Mouse (Mus musculus) left cerebral cortex, postnatal 36 days (tissue): Measurements from ENCODE around the gene Ube2k. TPM values are rescaled to one million over a fixed set of nuclear protein-coding genes. Genes with fewer than 3 reads are reported as not detected.

Source experiments
- DNase-seq, 2 experiments: peaks; one replicate each; pipeline ENCODE4 v3.0.0; 2021 to 2022; ENCODE audit warnings: low spot score in 2 of 2, mixed read lengths in 1 of 2
- intact Hi-C: fragments of 180-260 bp; cut with DNase I; formaldehyde crosslinking; loops from one replicate; pipeline ENCODE4 v1.15.1; 2025
- total RNA-seq, 2 experiments: library from RNA; stranded (reverse); gene quantifications; 2 replicates each; pipeline ENCODE4 v1.2.3; 2021

The Ube2k gene
- total RNA-seq, 2 experiments from 2014 or later = 130 to 133 TPM

DNA sequence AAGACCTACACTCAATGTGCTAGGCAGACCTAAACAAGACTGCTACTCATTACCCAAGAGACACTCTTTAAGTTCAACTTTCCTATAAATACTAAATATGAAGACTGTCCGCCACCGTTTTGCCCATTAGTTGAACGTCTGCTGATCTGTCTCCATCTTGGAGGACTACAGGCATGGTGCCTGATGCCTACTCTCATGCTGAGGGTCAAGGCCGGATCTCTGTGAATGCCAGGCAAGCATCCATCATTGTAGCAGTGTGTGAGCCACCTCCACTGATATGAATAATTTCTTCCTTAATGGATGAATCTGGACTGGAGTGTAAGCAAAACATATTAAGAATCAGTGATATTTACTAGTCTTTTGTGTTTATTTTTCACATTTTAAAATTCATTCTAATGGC lies 73.5 kb downstream of the Ube2k start:
- DNase-seq = no peak

DNA sequence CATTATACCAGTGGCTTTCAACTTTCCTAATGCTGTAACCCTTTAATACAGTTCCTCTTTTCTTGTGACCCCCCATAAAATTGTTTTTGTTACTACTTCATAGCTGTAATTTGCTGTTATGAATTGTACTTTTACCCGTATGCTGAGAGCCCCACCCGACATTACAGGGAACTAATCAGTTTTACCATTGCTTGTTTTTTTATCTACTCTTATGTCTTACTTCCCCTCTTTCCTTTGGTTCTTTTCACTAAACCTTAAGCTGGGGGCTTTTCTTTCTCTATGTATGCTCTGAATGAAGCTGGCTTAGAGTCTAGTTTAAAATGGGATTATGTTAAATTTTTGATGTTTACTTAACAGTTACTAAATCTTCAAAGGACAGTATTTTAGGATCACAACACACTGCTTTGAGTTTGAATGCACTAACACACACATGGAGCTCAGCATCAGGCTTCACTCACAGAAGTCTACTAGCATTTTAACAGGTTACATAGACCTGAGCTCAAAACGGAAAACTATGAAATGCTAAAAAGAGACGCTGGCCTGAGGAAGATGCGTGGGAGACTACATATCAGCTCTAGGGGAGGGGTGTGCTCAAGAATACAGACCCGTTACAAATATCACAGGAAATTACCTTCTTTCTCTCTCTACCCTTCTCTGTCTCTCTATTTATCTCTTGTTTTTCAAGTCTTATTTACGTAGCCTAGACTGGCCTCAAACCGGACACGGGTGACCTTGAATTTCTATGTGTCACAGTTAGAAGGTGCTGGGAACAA lies 76.3 kb downstream of the Ube2k start:
- DNase-seq = no peak
- intact Hi-C loops = no loop called here

More for the DNA sequence above, 73.5 kb downstream of the Ube2k start:
- intact Hi-C loops = no loop called here

DNA sequence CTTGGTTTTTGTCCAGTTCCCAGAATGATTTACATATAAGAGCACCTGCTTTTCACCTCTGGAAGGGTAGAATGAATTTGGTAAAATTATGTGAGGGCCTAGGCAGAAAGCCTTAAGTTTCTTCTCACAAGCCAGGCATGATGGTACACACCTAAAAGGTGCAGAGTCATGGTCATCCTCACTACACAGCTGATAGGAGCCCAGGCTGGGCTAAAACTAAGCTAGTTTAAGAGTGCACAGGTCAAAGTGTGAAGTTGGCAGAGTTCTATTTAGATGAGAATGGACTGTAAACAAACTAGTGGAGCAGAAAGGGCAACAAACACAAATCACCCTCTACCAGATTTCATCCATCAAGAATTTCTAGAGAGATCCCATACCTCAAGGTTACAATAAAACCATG lies 87.3 kb downstream of the Ube2k start:
- intact Hi-C loops = no loop called here

DNA sequence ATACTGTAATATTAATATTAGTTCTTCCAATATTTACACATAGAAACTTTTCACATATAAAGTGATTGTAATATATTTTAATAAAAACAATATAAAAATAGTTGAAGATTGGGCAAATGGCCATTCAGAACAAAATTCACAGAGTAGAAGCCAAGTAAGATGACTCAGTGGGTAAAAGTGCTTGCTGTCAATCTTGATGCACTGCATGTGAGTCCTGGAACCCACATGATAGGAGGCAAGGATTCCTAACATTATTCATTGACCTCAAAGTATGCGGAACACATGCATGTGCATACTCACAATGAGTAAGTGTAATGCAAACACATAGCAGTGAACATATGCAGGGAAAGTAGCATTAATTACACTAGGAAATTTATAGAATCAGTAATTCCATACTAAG lies 101.9 kb downstream of the Ube2k start:
- DNase-seq = no peak
- intact Hi-C loops = no loop called here

More for the DNA sequence above, 87.3 kb downstream of the Ube2k start:
- DNase-seq = no peak

Other genes starting within 250 kb of the Ube2k start
- 10 to 100 TPM; 23.9 to 25.8 TPM for gene Rfc1, start 201.6 kb upstream of the Ube2k start, total RNA-seq
- under 1 TPM; 0.30 to 0.59 TPM for gene Klb, start 188.9 kb upstream of the Ube2k start, total RNA-seq
- 100 to 1,000 TPM; 659 to 753 TPM for gene Rpl9, start 145.8 kb upstream of the Ube2k start, total RNA-seq
- 10 to 100 TPM; 34.6 to 35.4 TPM for gene Lias, start 145.7 kb upstream of the Ube2k start, total RNA-seq
- 10 to 100 TPM; 29.8 to 37.8 TPM for gene Ugdh, start 101.3 kb upstream of the Ube2k start, total RNA-seq
- not detected for gene Gm43552, start 44.4 kb upstream of the Ube2k start, total RNA-seq
- 100 to 1,000 TPM; 166 to 170 TPM for gene Smim14, start within 50 bp of the Ube2k start, total RNA-seq
- 10 to 100 TPM; 64.7 to 83.6 TPM for gene Pds5a, start 161.0 kb downstream of the Ube2k start, total RNA-seq
- gene N4bp2, start 226.3 kb downstream of the Ube2k start, total RNA-seq = 10 to 100 TPM in 1 of 2 experiments, 1 to 10 TPM in 1; 4.4 to 12.0 TPM